Mouse (Mus musculus): ENCODE measurements around the gene Mybbp1a.

GRCm38 (mm10) chr11:72407574-72407973 is 33.6 kb upstream of the Mybbp1a start:
- TF ChIP-seq POLR2A (IDR thresholded peaks at IDR 0.05; ENCODE audit: low read depth, low read length) (no peak), MAX (IDR thresholded peaks at IDR 0.05; ENCODE audit: low read length) (no peak), CTCF (conservative IDR thresholded peaks at IDR 0.05 in 1 of 2, IDR thresholded peaks at IDR 0.05 in 1 of 2; ENCODE audit: low read depth in 2 of 2, low read length in 2 of 2) (no peak)

All from CH12.LX (cell line).